Mouse (Mus musculus) kidney, adult 2 months (tissue): ENCODE data around the gene Mlana. TPM values are rescaled to one million over a fixed set of nuclear protein-coding genes. Genes with fewer than 3 reads are reported as not detected.

Experiments
- DNase-seq: peaks from one replicate; pipeline ENCODE4 v3.0.0; 2021
- H3K27ac ChIP-seq: fragments of 200-500 bp; 2 replicates; pipeline ENCODE4 v1.5.1; 2012; ENCODE audit warnings: low read depth, low read length, control low read depth, inconsistent platforms; ENCODE audit not compliant: insufficient read depth
- H3K27me3 ChIP-seq: fragments of 200-500 bp; replicated peaks from 2 replicates; pipeline ENCODE4 v1.6.1; 2012; ENCODE audit warnings: mild to moderate bottlenecking, moderate library complexity, low read length, inconsistent platforms; ENCODE audit not compliant: control insufficient read depth, insufficient read depth
- H3K36me3 ChIP-seq: fragments of 200-500 bp; 2 replicates; pipeline ENCODE4 v1.6.1; 2012; ENCODE audit warnings: mild to moderate bottlenecking, moderate library complexity, low read length, inconsistent platforms; ENCODE audit not compliant: control insufficient read depth, insufficient read depth
- H3K4me1 ChIP-seq: fragments of 200-500 bp; 2 replicates; pipeline ENCODE4 v1.6.1; 2011; ENCODE audit warnings: low read length; ENCODE audit not compliant: control insufficient read depth, insufficient read depth
- H3K4me3 ChIP-seq: fragments of 200-500 bp; 2 replicates; pipeline ENCODE4 v1.5.1; 2011; ENCODE audit warnings: mild to moderate bottlenecking, low read depth, low read length, control low read depth; ENCODE audit not compliant: insufficient read depth
- CTCF ChIP-seq: fragments of 200-500 bp; conservative IDR thresholded peaks from 2 replicates; pipeline ENCODE4 v1.5.1; 2011; ENCODE audit warnings: low read depth, mild to moderate bottlenecking, control low read depth, low read length, moderate library complexity, mixed read lengths; ENCODE audit not compliant: insufficient read depth, insufficient read length
- POLR2A ChIP-seq: fragments of 200-500 bp; IDR thresholded peaks from one replicate; pipeline ENCODE4 v1.6.1; 2011; ENCODE audit warnings: low read depth, low read length, control low read depth
- whole genome bisulfite sequencing: fragments of 180-500 bp; shearing (Covaris S2); methylation state at CpG from one replicate; pipeline ENCODE4 v1.1.7; 2018; 5-methylcytosine and 5-hydroxymethylcytosine counted together
- polyA plus RNA-seq: library from polyadenylated mRNA; depleted of rRNA; stranded (reverse); fragments of >200 nt; gene quantifications from 2 replicates; pipeline ENCODE4 v1.2.3, GENCODE M21; 2012; rRNA removed

Mlana gene
- not detected in 2 replicates for polyA plus RNA-seq

DNA sequence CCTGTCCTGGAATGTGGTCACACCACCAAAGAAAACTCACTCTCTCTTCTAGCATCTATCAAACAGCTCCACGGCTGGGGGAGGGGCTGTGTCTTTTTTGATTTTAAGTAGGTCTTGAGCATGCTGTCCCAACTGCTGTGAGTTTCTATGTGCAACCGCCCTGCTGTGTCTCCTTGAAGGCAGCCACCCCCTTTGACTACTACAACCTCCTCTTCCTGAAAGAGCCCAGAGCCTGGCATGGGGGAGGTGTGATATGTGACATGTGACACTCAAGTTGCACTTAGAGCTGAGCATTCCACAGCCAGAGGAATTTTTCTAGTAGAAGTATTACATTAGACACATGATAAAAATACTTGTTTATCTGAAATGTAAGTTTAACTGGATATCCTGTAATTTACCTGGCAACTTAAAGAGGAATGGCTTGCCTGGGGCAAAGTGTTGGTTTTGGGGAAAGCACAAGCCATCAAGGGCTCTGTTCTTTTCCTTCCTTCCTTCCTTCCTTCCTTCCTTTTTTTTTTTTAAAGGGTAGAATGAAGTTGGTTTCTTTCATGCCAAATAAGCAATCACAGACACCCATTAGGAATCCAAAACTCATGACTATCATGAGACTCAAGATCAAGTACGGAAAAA, at the start of gene Mlana:
Gene Mlana, plus strand, starts transcription at position 580 of the 630 bp plus-strand sequence.
- WGBS, result 49% methylated on average over 3 of the region's 3 CpGs
- Histone ChIP-seq H3K27me3 (no peaks in the 10 kb centered on the region), H3K4me1 (no peaks in the 10 kb centered on the region), H3K4me3 (no peak within 1 kb of the TSS), H3K36me3 (no peaks in the 10 kb centered on the region), H3K27ac (no peak within 1 kb of the TSS)
- TF ChIP-seq POLR2A (no peak), CTCF (no peak)
- peak; percentile 17 for DNase-seq

DNA sequence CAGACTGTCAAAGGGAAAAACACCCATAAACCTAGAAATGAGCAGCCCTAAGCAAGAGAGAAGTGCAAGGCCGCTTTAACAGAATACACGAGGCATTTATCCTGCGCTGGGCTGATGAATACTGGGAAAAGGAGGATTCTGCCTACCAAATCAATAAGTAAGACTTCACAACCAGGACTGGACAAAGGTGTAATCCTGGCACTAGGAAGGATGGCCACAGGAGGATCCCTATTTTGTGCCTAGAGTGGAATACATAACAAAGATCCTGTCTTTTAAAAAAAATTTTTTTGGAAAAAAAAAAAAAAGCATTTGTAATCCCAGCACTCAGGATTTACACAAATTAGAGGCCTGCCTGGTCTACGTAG, 49.1 kb upstream of the Mlana start:
- H3K27me3 ChIP-seq, result no peaks in the 10 kb centered on the region
- H3K27ac ChIP-seq, result no peak overlapping the region
- H3K36me3 ChIP-seq, result no peaks in the 10 kb centered on the region
- no peak overlapping the region for H3K4me3 ChIP-seq
- H3K4me1 ChIP-seq, result no peaks in the 10 kb centered on the region
- 30% methylated on average over 4 of the region's 4 CpGs for WGBS
- no peak for TF ChIP-seq POLR2A
- TF ChIP-seq CTCF, result no peak
- DNase-seq, result no peak

DNA sequence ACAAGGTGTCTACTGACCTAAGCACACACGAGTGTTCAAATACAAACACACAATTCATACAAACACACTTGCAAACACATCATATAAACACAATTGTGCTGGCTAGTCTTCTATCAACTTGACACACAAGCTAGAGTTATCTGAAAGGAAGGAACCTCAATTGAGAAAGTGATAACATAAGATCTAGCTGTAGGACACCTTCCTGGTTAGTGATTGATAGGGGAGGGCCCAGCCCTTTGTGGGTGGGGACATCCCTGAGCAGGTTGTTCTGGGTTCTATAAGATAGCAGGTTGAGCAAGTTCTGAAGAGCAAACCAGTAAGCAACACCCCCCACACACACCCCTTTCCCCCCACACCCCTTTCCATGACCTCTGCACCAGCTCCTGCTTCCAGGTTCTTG, 47.9 kb upstream of the Mlana start:
- H3K36me3 ChIP-seq, result no peaks in the 10 kb centered on the region
- 91% methylated on average over 1 of the region's 1 CpGs for WGBS
- H3K27me3 ChIP-seq, result no peaks in the 10 kb centered on the region
- no peak overlapping the region for H3K27ac ChIP-seq
- TF ChIP-seq POLR2A, result no peak
- H3K4me1 ChIP-seq, result no peaks in the 10 kb centered on the region
- H3K4me3 ChIP-seq, result no peak overlapping the region
- no peak for DNase-seq

DNA sequence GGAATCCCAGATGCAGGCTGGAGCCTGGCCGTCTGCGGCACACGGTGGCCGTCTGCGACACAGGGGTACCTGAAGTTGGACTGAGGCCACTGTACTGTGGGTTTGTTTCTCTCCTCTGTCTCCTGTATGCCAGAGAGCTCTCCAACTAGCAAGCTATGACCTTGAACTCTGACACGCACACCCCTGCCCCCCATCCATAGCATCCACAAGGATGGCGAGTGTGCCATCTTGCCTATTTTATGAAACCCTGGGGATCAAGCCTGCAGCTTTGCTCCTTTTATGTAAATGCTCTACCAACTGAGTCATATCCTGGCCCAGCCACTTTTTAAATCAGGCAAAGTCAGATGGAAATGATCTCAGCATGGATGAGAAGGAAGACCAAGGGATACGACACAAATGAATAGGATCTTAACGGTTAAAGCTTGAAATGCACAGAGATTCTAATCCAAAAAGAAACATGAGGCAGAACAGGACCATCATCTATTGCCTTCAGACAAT, 43.8 kb upstream of the Mlana start:
- Histone ChIP-seq H3K4me3 (no peak overlapping the region), H3K36me3 (no peaks in the 10 kb centered on the region), H3K27ac (no peak overlapping the region), H3K4me1 (peaks cover 7% of the 10 kb centered on the region; the same call in 1 of the 2 replicates), H3K27me3 (no peaks in the 10 kb centered on the region)
- DNase-seq, result no peak
- TF ChIP-seq CTCF (no peak), POLR2A (no peak)
- 88% methylated on average over 9 of the region's 9 CpGs for WGBS

DNA sequence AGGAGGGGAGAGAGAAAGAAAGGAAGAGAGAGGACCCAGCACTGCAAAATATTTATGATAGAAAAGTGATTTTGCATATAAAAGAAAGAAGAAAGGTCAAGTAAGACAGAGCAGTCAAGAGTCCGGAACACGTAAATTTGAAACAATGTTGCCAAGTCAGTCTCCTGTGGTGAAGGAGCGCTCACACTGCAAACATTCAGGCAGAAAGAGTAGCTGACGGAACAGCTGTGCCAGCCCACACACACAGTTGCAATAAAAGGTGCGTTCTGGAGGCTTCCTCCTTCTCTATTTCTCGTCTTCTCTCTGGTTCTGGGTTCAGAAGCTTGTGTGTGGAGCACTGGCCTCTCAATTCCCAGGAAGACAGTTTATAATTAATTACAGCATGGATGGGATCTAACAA, 42.5 kb upstream of the Mlana start:
- DNase-seq, result no peak
- Histone ChIP-seq H3K4me3 (no peak overlapping the region), H3K4me1 (peaks cover 7% of the 10 kb centered on the region; the same call in 1 of the 2 replicates), H3K27me3 (no peaks in the 10 kb centered on the region), H3K27ac (peak overlapping the region; percentile 51; the same call in 1 of the 2 replicates), H3K36me3 (no peaks in the 10 kb centered on the region)
- TF ChIP-seq CTCF (no peak), POLR2A (no peak)
- WGBS, result 56% methylated on average over 6 of the region's 6 CpGs

DNA sequence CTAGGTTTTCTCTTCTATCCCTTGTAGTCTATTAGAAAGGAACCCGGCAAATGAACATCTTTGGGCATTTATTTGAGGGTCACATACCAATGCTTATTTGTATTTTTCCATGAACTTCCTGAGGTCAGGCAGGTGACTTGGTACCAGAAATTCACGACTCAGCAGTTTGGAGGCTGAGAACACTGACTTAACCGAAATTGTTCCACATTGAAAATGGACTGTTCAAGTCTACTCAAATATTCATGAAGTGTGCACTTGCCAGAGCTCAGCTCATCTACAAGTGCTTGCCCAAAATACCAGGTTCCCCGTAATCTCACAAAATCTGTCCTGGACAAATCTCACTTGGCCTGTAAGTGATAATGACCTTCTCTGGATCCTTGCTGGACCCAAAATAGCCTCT, 41.6 kb upstream of the Mlana start:
- peak overlapping the region; percentile 51; the same call in 1 of the 2 replicates for H3K27ac ChIP-seq
- no peaks in the 10 kb centered on the region for H3K36me3 ChIP-seq
- peak; percentile 54 for DNase-seq
- no peak overlapping the region for H3K4me3 ChIP-seq
- no peak for TF ChIP-seq POLR2A
- TF ChIP-seq CTCF, result no peak
- peaks cover 7% of the 10 kb centered on the region; the same call in 1 of the 2 replicates for H3K4me1 ChIP-seq
- no peaks in the 10 kb centered on the region for H3K27me3 ChIP-seq
- 57% methylated on average over 4 of the region's 4 CpGs for WGBS

DNA sequence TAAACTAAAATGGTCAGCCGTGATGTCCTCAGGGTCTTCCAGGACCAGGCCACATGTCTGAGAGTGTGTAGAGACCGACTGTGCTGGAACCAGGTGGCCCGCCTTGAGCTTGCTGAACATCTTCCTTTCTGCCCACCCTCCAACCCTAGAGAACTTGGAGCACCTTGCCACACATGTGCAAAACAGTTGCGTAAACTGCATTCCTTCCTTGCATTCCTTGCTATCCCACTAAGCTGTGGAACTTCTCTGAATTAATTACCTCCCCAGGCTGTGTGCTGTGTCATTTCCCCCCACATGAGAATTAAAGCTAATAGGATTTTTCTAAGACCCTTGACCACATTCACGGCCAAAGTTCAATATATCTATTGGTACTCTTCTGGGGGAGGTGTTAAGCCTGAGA, 41.0 kb upstream of the Mlana start:
- Histone ChIP-seq H3K36me3 (no peaks in the 10 kb centered on the region), H3K4me1 (peaks cover 7% of the 10 kb centered on the region; the same call in 1 of the 2 replicates), H3K4me3 (no peak overlapping the region), H3K27me3 (no peaks in the 10 kb centered on the region), H3K27ac (peak overlapping the region; percentile 51)
- DNase-seq, result no peak
- WGBS, result 72% methylated on average over 5 of the region's 5 CpGs
- TF ChIP-seq CTCF, result no peak
- TF ChIP-seq POLR2A, result no peak

DNA sequence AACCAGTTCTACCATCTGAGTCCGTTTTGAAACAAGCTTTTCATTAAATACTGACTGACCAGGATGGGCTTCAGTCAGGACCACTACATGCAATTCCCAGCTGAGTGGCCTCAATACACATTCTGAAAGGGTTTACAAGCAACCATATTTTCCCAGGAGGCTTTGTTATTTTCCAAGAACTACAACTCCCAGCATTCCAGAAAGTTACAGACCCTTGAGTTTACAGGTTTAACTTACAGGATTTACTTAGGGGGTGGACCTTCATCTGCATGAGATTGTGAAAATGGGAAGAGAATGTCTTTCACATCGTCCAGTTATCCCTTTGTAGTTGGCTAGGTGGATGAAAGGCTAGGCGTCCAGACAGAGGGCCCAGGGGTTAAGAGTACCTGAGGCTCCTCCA, 40.6 kb upstream of the Mlana start:
- peaks cover 7% of the 10 kb centered on the region; the same call in 1 of the 2 replicates for H3K4me1 ChIP-seq
- no peak overlapping the region for H3K4me3 ChIP-seq
- no peak for TF ChIP-seq POLR2A
- no peak for TF ChIP-seq CTCF
- 69% methylated on average over 3 of the region's 3 CpGs for WGBS
- no peaks in the 10 kb centered on the region for H3K27me3 ChIP-seq
- peak overlapping the region; percentile 51 for H3K27ac ChIP-seq
- no peaks in the 10 kb centered on the region for H3K36me3 ChIP-seq
- no peak for DNase-seq
